Mouse (Mus musculus) inflammation-experienced regulatory T-cells, adult 6 months (primary cell): ENCODE measurements around the gene Gid8. TPM values are rescaled to one million over a fixed set of nuclear protein-coding genes. Genes with fewer than 3 reads are reported as not detected.

Experiments
- ATAC-seq: one replicate; pipeline ENCODE4 v1.8.0; 2017
- polyA plus RNA-seq, 3 experiments: library from polyadenylated mRNA; unstranded; fragments of 100-300 nt; shearing (Covaris generic); gene quantifications; one replicate each; pipeline ENCODE4 v1.2.1; 2017

Gid8 gene
- polyA plus RNA-seq: 10 to 100 TPM; 20.2 to 22.8 (median 22.4) TPM

GRCm38 (mm10) chr2:180709923-180710272 is at the start of gene Gid8, which contains the start of gene Dido1:
TSS of gene Gid8 (plus strand) at chr2:180710117.
TSS of gene Dido1 (minus strand) at chr2:180709999.
- ATAC-seq: peak; percentile 97

- no peak for ATAC-seq
Observed at GRCm38 (mm10) chr2:180660521-180660920, 49.4 kb upstream of the Gid8 start.

DNA sequence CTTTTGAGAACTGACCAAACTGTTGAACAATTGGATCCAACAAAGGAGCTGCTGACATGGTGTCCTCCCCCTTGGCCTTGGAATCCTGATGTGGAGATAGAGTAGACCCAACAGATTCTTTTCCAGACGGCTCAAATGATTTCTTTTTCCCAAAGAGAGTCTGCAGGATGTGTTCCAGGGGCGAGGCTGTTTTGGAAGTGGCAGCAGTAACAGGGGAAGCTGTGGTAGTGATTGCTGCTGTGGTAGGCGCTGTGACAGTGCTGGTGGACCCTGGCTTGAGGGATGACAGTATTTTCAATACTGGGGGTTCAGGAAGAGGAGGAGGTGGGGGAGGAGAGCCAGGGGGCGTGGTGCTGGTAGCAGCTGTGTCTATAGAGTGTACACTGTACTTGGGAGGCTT is 47.9 kb upstream of the Gid8 start:
- ATAC-seq: no peak

- ATAC-seq: no peak
Observed at GRCm38 (mm10) chr2:180676706-180677105, 33.2 kb upstream of the Gid8 start.

DNA sequence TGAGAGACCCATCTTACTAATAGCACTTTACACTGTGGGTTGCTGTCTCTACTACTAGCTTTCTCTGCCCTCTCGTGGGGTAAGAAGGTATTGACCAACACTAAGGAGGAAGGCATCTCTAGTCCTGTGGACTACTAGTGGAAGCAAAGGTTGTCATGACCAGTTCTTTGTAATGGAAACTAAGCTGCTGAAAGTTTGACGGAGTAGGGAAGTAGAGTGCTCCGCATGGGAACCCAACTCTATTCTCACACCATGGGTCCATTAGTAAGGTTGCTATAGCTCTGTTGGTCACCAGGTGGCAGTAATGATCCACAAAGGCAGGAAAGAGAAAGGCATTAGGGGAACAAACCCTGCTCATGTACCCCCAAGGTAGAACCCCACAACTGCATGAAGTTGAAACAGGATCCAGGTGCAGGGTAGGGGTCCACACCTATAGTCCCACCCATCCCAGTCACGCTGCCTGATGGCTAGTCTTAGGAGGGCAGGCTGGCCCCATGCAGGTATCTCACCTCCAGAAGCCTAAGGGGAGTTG is 31.2 kb upstream of the Gid8 start:
- ATAC-seq: peak; percentile 85

DNA sequence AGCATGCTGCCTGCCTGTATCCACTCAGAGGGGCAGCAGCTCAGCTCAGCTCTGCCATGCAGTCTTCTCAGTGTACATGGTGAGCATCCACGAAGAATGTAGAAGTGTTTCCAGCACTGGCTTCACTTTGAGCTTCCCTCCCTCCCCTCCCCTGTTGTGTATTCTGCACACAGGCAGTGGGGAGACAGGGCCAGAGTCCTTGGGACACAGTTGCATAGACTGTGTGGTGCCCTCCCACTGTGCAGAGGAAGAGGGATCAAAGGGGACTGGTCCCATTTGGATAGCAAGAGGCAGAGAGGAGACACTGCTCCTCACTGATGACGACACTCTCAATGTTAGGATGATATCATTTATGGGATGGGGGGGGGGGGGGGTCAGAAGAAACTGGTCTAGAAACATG is 28.7 kb upstream of the Gid8 start:
- no peak for ATAC-seq

GRCm38 (mm10) chr2:180683524-180683923 is 26.4 kb upstream of the Gid8 start:
- ATAC-seq: no peak

- no peak for ATAC-seq
Observed at GRCm38 (mm10) chr2:180684031-180684430, 25.9 kb upstream of the Gid8 start.

GRCm38 (mm10) chr2:180689841-180690240 is 20.1 kb upstream of the Gid8 start:
- ATAC-seq: no peak

GRCm38 (mm10) chr2:180692630-180693029 is 17.3 kb upstream of the Gid8 start:
- ATAC-seq: no peak

- no peak for ATAC-seq
Observed at GRCm38 (mm10) chr2:180695176-180695575, 14.7 kb upstream of the Gid8 start.

DNA sequence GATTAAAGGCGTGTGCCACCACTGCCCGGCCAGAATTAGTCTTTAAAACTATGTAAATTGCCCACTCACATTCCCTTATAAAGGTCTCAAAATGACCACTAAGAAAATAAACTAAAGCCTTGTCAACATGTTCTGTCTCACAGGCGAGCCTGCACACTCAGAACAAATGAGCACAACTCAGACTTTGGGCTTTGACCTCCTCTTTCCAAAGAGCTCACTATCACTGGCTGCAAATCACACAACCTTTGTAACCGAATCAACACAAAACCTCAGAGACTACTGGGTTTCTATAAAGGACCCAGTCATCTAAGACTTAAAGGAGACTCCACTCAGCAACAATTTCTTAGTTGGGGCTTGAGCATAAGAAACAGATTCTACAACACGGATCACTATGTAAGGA is 9.5 kb upstream of the Gid8 start:
- ATAC-seq: no peak

- peak; percentile 8 for ATAC-seq
Observed at GRCm38 (mm10) chr2:180701053-180701766, 8.7 kb upstream of the Gid8 start.

GRCm38 (mm10) chr2:180701767-180702621 is 7.9 kb upstream of the Gid8 start:
- ATAC-seq: peak; percentile 84

GRCm38 (mm10) chr2:180702701-180703149 is 7.2 kb upstream of the Gid8 start:
- no peak for ATAC-seq

GRCm38 (mm10) chr2:180703175-180703574 is 6.7 kb upstream of the Gid8 start:
- no peak for ATAC-seq

DNA sequence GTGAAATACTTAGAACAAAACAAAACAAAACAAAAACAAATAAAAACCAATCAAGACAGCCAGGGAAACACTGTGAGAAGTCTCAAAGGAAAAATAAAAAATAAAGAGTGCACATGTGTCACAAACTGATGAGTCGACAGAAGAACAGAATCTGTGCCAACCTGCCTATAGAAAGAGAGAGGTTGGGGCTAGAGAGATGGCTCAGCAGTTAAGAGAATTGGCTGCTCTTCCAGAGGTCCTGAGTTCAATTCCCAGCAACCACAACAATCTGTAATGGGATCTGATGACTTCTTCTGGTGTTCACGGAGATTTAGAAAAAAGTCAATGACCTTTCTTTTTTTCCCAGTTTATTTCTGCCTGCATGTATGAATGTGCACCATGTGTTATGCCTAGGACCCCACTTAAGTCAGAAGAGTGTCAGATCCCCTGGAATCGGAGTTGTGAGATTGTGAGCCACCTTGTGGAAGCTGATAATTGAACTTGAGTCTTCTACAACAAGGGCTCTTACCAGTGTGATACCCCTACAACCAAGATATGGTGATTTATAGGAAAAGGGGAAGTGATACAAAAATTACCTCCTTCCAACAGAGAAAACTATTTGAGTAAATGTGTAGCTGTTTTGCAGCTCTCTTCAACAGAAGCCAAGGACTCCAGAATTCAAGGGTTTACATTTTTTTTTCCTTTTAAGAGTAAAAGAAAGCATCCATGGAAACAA is 6.1 kb upstream of the Gid8 start:
- ATAC-seq: no peak

GRCm38 (mm10) chr2:180704591-180704990 is 5.3 kb upstream of the Gid8 start:
- no peak for ATAC-seq

DNA sequence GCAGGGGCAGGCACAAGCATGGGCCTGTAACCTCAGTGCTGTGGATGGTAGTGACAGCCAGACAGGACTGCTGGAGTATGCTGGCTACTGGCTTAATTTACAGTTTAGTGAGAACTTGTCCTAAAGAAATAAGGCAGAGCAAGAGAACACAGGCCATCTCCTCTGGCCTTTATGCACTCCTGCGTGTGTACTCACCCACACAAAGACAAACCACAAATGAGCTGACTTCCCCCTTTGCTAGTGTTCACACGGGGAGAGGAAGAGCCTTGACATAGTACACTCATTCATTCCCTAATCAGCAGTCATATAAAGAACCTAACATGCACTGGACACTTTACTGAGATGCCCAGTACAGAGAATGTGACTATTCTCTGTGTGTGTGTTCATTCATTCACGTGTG is 4.9 kb upstream of the Gid8 start:
- ATAC-seq: no peak

DNA sequence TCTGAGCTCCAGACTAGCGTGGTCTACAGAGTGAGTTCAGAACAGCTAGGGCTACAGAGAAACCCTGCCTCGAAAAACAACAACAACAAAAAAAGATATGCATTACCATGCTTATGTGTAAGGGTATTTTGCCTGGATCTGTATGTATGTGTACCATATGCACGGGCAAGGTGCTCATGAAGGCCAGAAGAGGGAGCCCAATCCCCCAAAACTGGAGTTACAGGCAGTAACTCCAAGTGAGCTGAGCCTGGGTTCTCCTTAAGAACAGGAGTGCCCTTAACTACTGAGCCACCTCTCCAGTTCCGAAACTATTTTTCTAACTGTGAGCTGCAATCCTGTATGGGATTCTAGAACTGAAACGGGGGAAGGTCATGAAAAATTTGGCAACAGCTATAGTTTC is 3.9 kb upstream of the Gid8 start:
- ATAC-seq: no peak

GRCm38 (mm10) chr2:180709023-180709922 is 644 bp upstream of the Gid8 start:
- ATAC-seq: peak; percentile 9
